Mouse (Mus musculus) MEL (cell line): ENCODE measurements around the gene S100a13. TPM values are rescaled to one million over a fixed set of nuclear protein-coding genes. Genes with fewer than 3 reads are reported as not detected.

Experiments
- DNase-seq: peaks from one replicate; pipeline ENCODE4 v3.0.0; 2011; ENCODE audit warnings: low read depth, low spot score
- H3K27ac ChIP-seq: 2 replicates; pipeline ENCODE4 v1.5.1; 2012; ENCODE audit warnings: low read depth, mild to moderate bottlenecking, control low read depth, low read length, moderate library complexity; ENCODE audit not compliant: control insufficient read depth
- H3K27me3 ChIP-seq, 2 experiments: fragments of 150-350 bp in 1 of 2; sonication (generic) in 1 of 2; 2 replicates each; pipeline ENCODE4 v1.6.1; 2012; ENCODE audit warnings: low read length in 2 of 2, mild to moderate bottlenecking in 2 of 2, improper control_type of control experiment in 1 of 2, moderate library complexity in 1 of 2; ENCODE audit not compliant: insufficient read depth in 2 of 2, control insufficient read depth in 1 of 2
- H3K36me3 ChIP-seq, 2 experiments: 2 replicates each; pipeline ENCODE4 v1.6.1; 2012 to 2014; ENCODE audit warnings: low read length in 2 of 2, improper control_type of control experiment in 1 of 2, inconsistent platforms in 1 of 2, mild to moderate bottlenecking in 1 of 2; ENCODE audit not compliant: insufficient read depth in 2 of 2, control insufficient read depth in 1 of 2
- H3K4me1 ChIP-seq, 2 experiments: fragments of 150-350 bp in 1 of 2; sonication (generic) in 1 of 2; 2 replicates each; pipeline ENCODE4 v1.6.1; 2012; ENCODE audit warnings: low read length in 2 of 2, improper control_type of control experiment in 1 of 2, mild to moderate bottlenecking in 1 of 2; ENCODE audit not compliant: insufficient read depth in 2 of 2, control insufficient read depth in 1 of 2
- H3K4me3 ChIP-seq, 2 experiments: fragments of 150-350 bp in 1 of 2; sonication (generic) in 1 of 2; 2 replicates each; pipeline ENCODE4 v1.5.1; 2012; ENCODE audit warnings: low read depth in 2 of 2, low read length in 2 of 2, mild to moderate bottlenecking in 2 of 2, moderate library complexity in 2 of 2, control low read depth in 1 of 2, improper control_type of control experiment in 1 of 2; ENCODE audit not compliant: control insufficient read depth in 1 of 2, insufficient read depth in 1 of 2
- H3K79me2 ChIP-seq: 2 replicates; pipeline ENCODE4 v1.6.1; 2012; ENCODE audit warnings: mild to moderate bottlenecking, low read length, moderate library complexity; ENCODE audit not compliant: control insufficient read depth, poor library complexity, insufficient read depth
- H3K9ac ChIP-seq: 2 replicates; pipeline ENCODE4 v1.6.1; 2012; ENCODE audit warnings: low read depth, mild to moderate bottlenecking, control low read depth, low read length, moderate library complexity; ENCODE audit not compliant: control insufficient read depth, poor library complexity, severe bottlenecking
- H3K9me3 ChIP-seq: fragments of 150-350 bp; sonication (generic); replicated peaks from 2 replicates; pipeline ENCODE4 v1.6.1; 2012; ENCODE audit warnings: mild to moderate bottlenecking, low read length, improper control_type of control experiment, moderate library complexity; ENCODE audit not compliant: insufficient read depth
- CHD1 ChIP-seq: IDR thresholded peaks from 2 replicates; pipeline ENCODE4 v1.6.1; 2012; ENCODE audit warnings: low read depth, mild to moderate bottlenecking, inconsistent platforms, low read length, improper control_type of control experiment
- EP300 ChIP-seq, 2 experiments: IDR thresholded peaks; 2 replicates each; pipeline ENCODE4 v1.6.1; 2011; ENCODE audit warnings: improper control_type of control experiment in 2 of 2, low read length in 2 of 2, low read depth in 1 of 2, mild to moderate bottlenecking in 1 of 2
- GABPA ChIP-seq: IDR thresholded peaks from 2 replicates; pipeline ENCODE4 v1.6.1; 2012; ENCODE audit warnings: low read depth, mild to moderate bottlenecking, inconsistent platforms, low read length, improper control_type of control experiment, moderate library complexity
- GATA1 ChIP-seq: IDR thresholded peaks from 2 replicates; pipeline ENCODE4 v1.6.1; 2011; ENCODE audit warnings: low read depth, low read length, improper control_type of control experiment
- MAFK ChIP-seq: IDR thresholded peaks from 2 replicates; pipeline ENCODE4 v1.6.1; 2011; ENCODE audit warnings: low read depth, mild to moderate bottlenecking, low read length, improper control_type of control experiment, borderline replicate concordance
- MEF2A ChIP-seq: IDR thresholded peaks from 2 replicates; pipeline ENCODE4 v1.6.1; 2014; ENCODE audit warnings: low read depth, mild to moderate bottlenecking, inconsistent platforms, low read length, improper control_type of control experiment; ENCODE audit not compliant: poor library complexity, insufficient replicate concordance, severe bottlenecking; ENCODE audit errors: extremely low read depth
- MXI1 ChIP-seq: IDR thresholded peaks from 2 replicates; pipeline ENCODE4 v1.6.1; 2011; ENCODE audit warnings: mild to moderate bottlenecking, low read depth, low read length, improper control_type of control experiment
- MYC ChIP-seq: IDR thresholded peaks from 2 replicates; pipeline ENCODE4 v1.6.1; 2011; ENCODE audit warnings: low read depth, mild to moderate bottlenecking, low read length, improper control_type of control experiment, moderate library complexity
- NELFE ChIP-seq: IDR thresholded peaks from 2 replicates; pipeline ENCODE4 v1.6.1; 2011; ENCODE audit warnings: low read depth, low read length, improper control_type of control experiment
- NRF1 ChIP-seq: IDR thresholded peaks from 2 replicates; pipeline ENCODE4 v1.6.1; 2014; ENCODE audit warnings: low read depth, mild to moderate bottlenecking, inconsistent platforms, low read length, improper control_type of control experiment, moderate library complexity; ENCODE audit not compliant: poor library complexity, insufficient read depth, severe bottlenecking
- POLR2A ChIP-seq, 2 experiments: IDR thresholded peaks; 2 replicates each; pipeline ENCODE4 v1.6.1; 2011 to 2012; ENCODE audit warnings: low read length in 2 of 2, mild to moderate bottlenecking in 2 of 2, control low read depth in 1 of 2, improper control_type of control experiment in 1 of 2, low read depth in 1 of 2, moderate library complexity in 1 of 2; ENCODE audit not compliant: control insufficient read depth in 1 of 2, insufficient read depth in 1 of 2, poor library complexity in 1 of 2
- POLR2AphosphoS2 ChIP-seq: IDR thresholded peaks from 2 replicates; pipeline ENCODE4 v1.6.1; 2011; ENCODE audit warnings: low read length, improper control_type of control experiment
- RAD21 ChIP-seq: IDR thresholded peaks from 2 replicates; pipeline ENCODE4 v1.6.1; 2011; ENCODE audit warnings: mild to moderate bottlenecking, low read depth, low read length, improper control_type of control experiment
- TBP ChIP-seq: IDR thresholded peaks from 2 replicates; pipeline ENCODE4 v1.8.0; 2011; ENCODE audit warnings: low read depth, low read length, improper control_type of control experiment
- UBTF ChIP-seq: IDR thresholded peaks from 2 replicates; pipeline ENCODE4 v1.6.1; 2012; ENCODE audit warnings: low read depth, mild to moderate bottlenecking, inconsistent platforms, low read length, improper control_type of control experiment, moderate library complexity, borderline replicate concordance; ENCODE audit not compliant: insufficient read depth
- polyA plus RNA-seq, 2 experiments: library from polyadenylated mRNA; stranded (reverse) in 1 of 2; unstranded in 1 of 2; fragments of >175 nt in 1 of 2; fragments of >200 nt in 1 of 2; gene quantifications; 2 replicates each; pipeline versions ENCODE4 v1.2.1 to v1.2.4; 2012; ENCODE audit warnings: low replicate concordance in 2 of 2, low read depth in 1 of 2; ENCODE audit not compliant: insufficient read length in 2 of 2, insufficient read depth in 1 of 2, missing spikeins in 1 of 2
- total RNA-seq: library from RNA; depleted of rRNA; stranded (reverse); fragments of 300-350 nt; gene quantifications from 2 replicates; pipeline ENCODE4 v1.2.3, GENCODE M21; 2012

The S100a13 gene
- total and polyA plus RNA-seq, 3 experiments = 22.0 to 29.9 TPM; not detected in 1

- Histone ChIP-seq H3K4me1 (peaks cover 2 to 14% of the 10 kb centered on the region in 2 experiments; a peak in 2 of 4 replicates), H3K27me3 (no peaks in the 10 kb centered on the region), H3K4me3 (no peak overlapping the region), H3K79me2 (peaks cover 27% of the 10 kb centered on the region), H3K36me3 (peaks cover 39 to 70% of the 10 kb centered on the region in 2 experiments), H3K9ac (no peak overlapping the region), H3K9me3 (no peaks in the 10 kb centered on the region), H3K27ac (no peak overlapping the region)
- no peak for DNase-seq
- TF ChIP-seq EP300 (IDR thresholded peaks at IDR 0.05; ENCODE audit: low read depth in 1 of 2, low read length in 2 of 2) = no peak
- TF ChIP-seq POLR2A (IDR thresholded peaks at IDR 0.05; ENCODE audit: control insufficient read depth in 1 of 2, insufficient read depth in 1 of 2, low read depth in 1 of 2, low read length in 2 of 2, poor library complexity in 1 of 2) = no peak
- TF ChIP-seq NRF1 = no peak
- no peak for TF ChIP-seq MAFK
- TF ChIP-seq TBP = no peak
- no peak for TF ChIP-seq MXI1
- TF ChIP-seq CHD1 = no peak
- no peak for TF ChIP-seq GABPA
- no peak for TF ChIP-seq UBTF
- TF ChIP-seq MYC = no peak
- TF ChIP-seq MEF2A = no peak
Measured at GRCm38 (mm10) chr3:90505216-90505615, 9.0 kb upstream of the S100a13 start.

GRCm38 (mm10) chr3:90506362-90506761 lies 7.9 kb upstream of the S100a13 start:
- Histone ChIP-seq H3K36me3 (peaks cover 39 to 58% of the 10 kb centered on the region in 2 experiments), H3K27me3 (no peaks in the 10 kb centered on the region), H3K4me1 (peaks cover 2 to 18% of the 10 kb centered on the region in 2 experiments; a peak in 3 of 4 replicates), H3K79me2 (peaks cover 27% of the 10 kb centered on the region), H3K27ac (no peak overlapping the region), H3K9me3 (no peaks in the 10 kb centered on the region), H3K4me3 (no peak overlapping the region), H3K9ac (no peak overlapping the region)
- DNase-seq = no peak
- no peak for TF ChIP-seq RAD21
- no peak for TF ChIP-seq NELFE
- no peak for TF ChIP-seq GATA1
- peak; percentile 38; the same call in 1 of the 2 replicates for TF ChIP-seq POLR2AphosphoS2
- TF ChIP-seq POLR2A (IDR thresholded peaks at IDR 0.05; ENCODE audit: control insufficient read depth in 1 of 2, insufficient read depth in 1 of 2, low read depth in 1 of 2, low read length in 2 of 2, poor library complexity in 1 of 2) = no peak
